Mouse (Mus musculus): ENCODE results near the gene Slc38a3. TPM values are rescaled to one million over a fixed set of nuclear protein-coding genes. Genes with fewer than 3 reads are reported as not detected.

Gene Slc38a3
- 11.2 and 11.7 TPM in 2 replicates for polyA plus RNA-seq (2014; fragmentation: Nextera tagmentation; extraction: Ambion mirVana)

- no peaks in the 10 kb centered on the region for H3K36me3 ChIP-seq (ENCODE audit: control insufficient read depth, insufficient read depth, low read length)
- H3K4me3 ChIP-seq (ENCODE audit: low read depth, low read length) = no peak within 1 kb of the TSS
- H3K4me1 ChIP-seq (ENCODE audit: control insufficient read depth, insufficient read depth, low read length) = peaks cover 22% of the 10 kb centered on the region
- ATAC-seq (ENCODE audit: low FRiP score) = no peak
- H3K27me3 ChIP-seq (ENCODE audit: control insufficient read depth, insufficient read depth, low read length) = peaks cover 9% of the 10 kb centered on the region; the same call in 1 of the 2 replicates
- WGBS = 86% methylated on average over 9 of the region's 9 CpGs
- no peaks in the 10 kb centered on the region for H3K9me3 ChIP-seq (ENCODE audit: control insufficient read depth, low read length)
- H3K9ac ChIP-seq (ENCODE audit: low read length) = no peak within 1 kb of the TSS
- H3K27ac ChIP-seq (ENCODE audit: low read depth, low read length) = no peak within 1 kb of the TSS
- H3K4me2 ChIP-seq = no peak within 1 kb of the TSS
- DNase-seq (ENCODE audit: low spot score, missing footprints) = no peak
Measured at GRCm38 (mm10) chr9:107669480-107669945, at the start of gene Slc38a3. TSS of gene Slc38a3 (minus strand) at chr9:107669530.

GRCm38 (mm10) chr9:107716951-107717350 lies 47.6 kb upstream of the Slc38a3 start:
- DNase-seq (ENCODE audit: low spot score, missing footprints) = no peak
- H3K36me3 ChIP-seq (ENCODE audit: control insufficient read depth, insufficient read depth, low read length) = no peaks in the 10 kb centered on the region
- no peaks in the 10 kb centered on the region for H3K9me3 ChIP-seq (ENCODE audit: control insufficient read depth, low read length)
- H3K27me3 ChIP-seq (ENCODE audit: control insufficient read depth, insufficient read depth, low read length) = no peaks in the 10 kb centered on the region
- no peak overlapping the region for H3K9ac ChIP-seq (ENCODE audit: low read length)
- no peak overlapping the region for H3K4me2 ChIP-seq
- ATAC-seq (ENCODE audit: low FRiP score) = no peak
- no peak overlapping the region for H3K4me3 ChIP-seq (ENCODE audit: low read depth, low read length)
- H3K4me1 ChIP-seq (ENCODE audit: control insufficient read depth, insufficient read depth, low read length) = peaks cover 12% of the 10 kb centered on the region; the same call in 1 of the 2 replicates
- WGBS = 35% methylated on average over 6 of the region's 6 CpGs
- H3K27ac ChIP-seq (ENCODE audit: low read depth, low read length) = no peak overlapping the region

GRCm38 (mm10) chr9:107715632-107716031 lies 46.3 kb upstream of the Slc38a3 start:
- no peak overlapping the region for H3K9ac ChIP-seq (ENCODE audit: low read length)
- no peaks in the 10 kb centered on the region for H3K36me3 ChIP-seq (ENCODE audit: control insufficient read depth, insufficient read depth, low read length)
- peaks cover 12% of the 10 kb centered on the region; the same call in 1 of the 2 replicates for H3K4me1 ChIP-seq (ENCODE audit: control insufficient read depth, insufficient read depth, low read length)
- no peak overlapping the region for H3K27ac ChIP-seq (ENCODE audit: low read depth, low read length)
- no peaks in the 10 kb centered on the region for H3K9me3 ChIP-seq (ENCODE audit: control insufficient read depth, low read length)
- DNase-seq (ENCODE audit: low spot score, missing footprints) = no peak
- no peak for ATAC-seq (ENCODE audit: low FRiP score)
- WGBS = 89% methylated on average over 2 of the region's 2 CpGs
- no peak overlapping the region for H3K4me2 ChIP-seq
- no peaks in the 10 kb centered on the region for H3K27me3 ChIP-seq (ENCODE audit: control insufficient read depth, insufficient read depth, low read length)
- no peak overlapping the region for H3K4me3 ChIP-seq (ENCODE audit: low read depth, low read length)

- Histone ChIP-seq H3K9ac (ENCODE audit: low read length) (no peak overlapping the region), H3K36me3 (ENCODE audit: control insufficient read depth, insufficient read depth, low read length) (no peaks in the 10 kb centered on the region), H3K4me3 (ENCODE audit: low read depth, low read length) (no peak overlapping the region), H3K4me2 (no peak overlapping the region), H3K4me1 (ENCODE audit: control insufficient read depth, insufficient read depth, low read length) (peaks cover 19% of the 10 kb centered on the region), H3K27me3 (ENCODE audit: control insufficient read depth, insufficient read depth, low read length) (no peaks in the 10 kb centered on the region), H3K9me3 (ENCODE audit: control insufficient read depth, low read length) (no peaks in the 10 kb centered on the region), H3K27ac (ENCODE audit: low read depth, low read length) (no peak overlapping the region)
- DNase-seq (ENCODE audit: low spot score, missing footprints) (peak; percentile 83), ATAC-seq (ENCODE audit: low FRiP score) (no peak)
- 18% methylated on average over 12 of the region's 12 CpGs for WGBS
Measured at GRCm38 (mm10) chr9:107714221-107714952, 45.1 kb upstream of the Slc38a3 start.

GRCm38 (mm10) chr9:107709697-107710483 lies 40.6 kb upstream of the Slc38a3 start, which contains the start of gene Sema3f:
TSS of gene Sema3f (minus strand) at chr9:107710475.
- H3K9ac ChIP-seq (ENCODE audit: low read length) = peak within 1 kb of the TSS; percentile 84
- WGBS = 1% methylated on average over 86 of the region's 86 CpGs
- peak within 1 kb of the TSS; percentile 80 for H3K27ac ChIP-seq (ENCODE audit: low read depth, low read length)
- peak; percentile 98 for DNase-seq (ENCODE audit: low spot score, missing footprints)
- H3K4me3 ChIP-seq (ENCODE audit: low read depth, low read length) = peak within 1 kb of the TSS; percentile 79
- H3K27me3 ChIP-seq (ENCODE audit: control insufficient read depth, insufficient read depth, low read length) = 0 out of 2 replicates have a peak, but pooled peaks cover 2% of the 10 kb centered on the region
- ATAC-seq (ENCODE audit: low FRiP score) = peak; percentile 83
- peak within 1 kb of the TSS; percentile 98 for H3K4me2 ChIP-seq
- H3K4me1 ChIP-seq (ENCODE audit: control insufficient read depth, insufficient read depth, low read length) = peaks cover 36% of the 10 kb centered on the region
- H3K36me3 ChIP-seq (ENCODE audit: control insufficient read depth, insufficient read depth, low read length) = no peaks in the 10 kb centered on the region
- no peaks in the 10 kb centered on the region for H3K9me3 ChIP-seq (ENCODE audit: control insufficient read depth, low read length)

- Histone ChIP-seq H3K27me3 (ENCODE audit: control insufficient read depth, insufficient read depth, low read length) (0 out of 2 replicates have a peak, but pooled peaks cover 2% of the 10 kb centered on the region), H3K9me3 (ENCODE audit: control insufficient read depth, low read length) (no peaks in the 10 kb centered on the region), H3K4me2 (peak overlapping the region; percentile 98), H3K9ac (ENCODE audit: low read length) (peak overlapping the region; percentile 84), H3K4me1 (ENCODE audit: control insufficient read depth, insufficient read depth, low read length) (peaks cover 33% of the 10 kb centered on the region), H3K27ac (ENCODE audit: low read depth, low read length) (peak overlapping the region; percentile 80), H3K4me3 (ENCODE audit: low read depth, low read length) (peak overlapping the region; percentile 79), H3K36me3 (ENCODE audit: control insufficient read depth, insufficient read depth, low read length) (no peaks in the 10 kb centered on the region)
- DNase-seq (ENCODE audit: low spot score, missing footprints) (peak; percentile 95), ATAC-seq (ENCODE audit: low FRiP score) (0 out of 2 replicates have a peak, but pooled peaks have one; percentile 3)
- WGBS = under 1% methylated on average over 43 of the region's 55 CpGs
Measured at GRCm38 (mm10) chr9:107709096-107709696, 39.9 kb upstream of the Slc38a3 start.

GRCm38 (mm10) chr9:107708439-107709095 lies 39.2 kb upstream of the Slc38a3 start:
- Histone ChIP-seq H3K27ac (ENCODE audit: low read depth, low read length) (peak overlapping the region; percentile 69; the same call in 1 of the 2 replicates), H3K4me2 (peak overlapping the region; percentile 98), H3K27me3 (ENCODE audit: control insufficient read depth, insufficient read depth, low read length) (0 out of 2 replicates have a peak, but pooled peaks cover 2% of the 10 kb centered on the region), H3K4me1 (ENCODE audit: control insufficient read depth, insufficient read depth, low read length) (peaks cover 34% of the 10 kb centered on the region), H3K9ac (ENCODE audit: low read length) (peak overlapping the region; percentile 84), H3K4me3 (ENCODE audit: low read depth, low read length) (peak overlapping the region; percentile 79), H3K9me3 (ENCODE audit: control insufficient read depth, low read length) (no peaks in the 10 kb centered on the region), H3K36me3 (ENCODE audit: control insufficient read depth, insufficient read depth, low read length) (no peaks in the 10 kb centered on the region)
- DNase-seq (ENCODE audit: low spot score, missing footprints) = peak; percentile 94
- ATAC-seq (ENCODE audit: low FRiP score) = no peak
- WGBS = under 1% methylated on average over 21 of the region's 21 CpGs

- Histone ChIP-seq H3K9me3 (ENCODE audit: control insufficient read depth, low read length) (no peaks in the 10 kb centered on the region), H3K4me3 (ENCODE audit: low read depth, low read length) (peak overlapping the region; percentile 79), H3K27me3 (ENCODE audit: control insufficient read depth, insufficient read depth, low read length) (0 out of 2 replicates have a peak, but pooled peaks cover 2% of the 10 kb centered on the region), H3K27ac (ENCODE audit: low read depth, low read length) (peak overlapping the region; percentile 69), H3K4me1 (ENCODE audit: control insufficient read depth, insufficient read depth, low read length) (peaks cover 34% of the 10 kb centered on the region), H3K36me3 (ENCODE audit: control insufficient read depth, insufficient read depth, low read length) (no peaks in the 10 kb centered on the region), H3K9ac (ENCODE audit: low read length) (peak overlapping the region; percentile 84), H3K4me2 (peak overlapping the region; percentile 98)
- 1% methylated on average over 17 of the region's 17 CpGs for WGBS
- DNase-seq (ENCODE audit: low spot score, missing footprints) (peak; percentile 95), ATAC-seq (ENCODE audit: low FRiP score) (peak; percentile 17; the same call in 1 of the 2 replicates)
Measured at GRCm38 (mm10) chr9:107707701-107708438, 38.5 kb upstream of the Slc38a3 start.
